Mouse (Mus musculus) neural tube, embryonic 14.5 days (tissue): ENCODE results near the gene Slc24a3. TPM values are rescaled to one million over a fixed set of nuclear protein-coding genes. Genes with fewer than 3 reads are reported as not detected.

Source experiments
- ATAC-seq: fragments of 200-750 bp; cut with Nextera tagmentation; 2 replicates; pipeline ENCODE4 v1.8.0; 2017; ENCODE audit warnings: low read depth, mild to moderate bottlenecking, moderate TSS enrichment, moderate library complexity
- H3K27ac ChIP-seq: fragments of 300-500 bp; sonication (generic); 2 replicates; pipeline ENCODE4 v1.5.1; 2014; ENCODE audit warnings: low read depth, mild to moderate bottlenecking, control low read depth, low read length, moderate library complexity, mixed read lengths
- H3K27me3 ChIP-seq: fragments of 300-500 bp; sonication (generic); 2 replicates; pipeline ENCODE4 v1.6.1; 2014; ENCODE audit warnings: low read length; ENCODE audit not compliant: control insufficient read depth, insufficient read depth
- H3K36me3 ChIP-seq: fragments of 300-500 bp; sonication (generic); 2 replicates; pipeline ENCODE4 v1.6.1; 2014; ENCODE audit warnings: low read length, mixed read lengths; ENCODE audit not compliant: control insufficient read depth, insufficient read depth
- H3K4me1 ChIP-seq: fragments of 300-500 bp; sonication (generic); 2 replicates; pipeline ENCODE4 v1.6.1; 2014; ENCODE audit warnings: low read length; ENCODE audit not compliant: control insufficient read depth, insufficient read depth
- H3K4me2 ChIP-seq: fragments of 300-500 bp; sonication (generic); 2 replicates; pipeline ENCODE4 v1.6.1; 2014; ENCODE audit warnings: mild to moderate bottlenecking, low read depth, low read length, control low read depth
- H3K4me3 ChIP-seq: fragments of 300-500 bp; sonication (generic); 2 replicates; pipeline ENCODE4 v1.5.1; 2014; ENCODE audit warnings: low read depth, low read length, control low read depth, mixed read lengths
- H3K9ac ChIP-seq: fragments of 300-500 bp; sonication (generic); replicated peaks from 2 replicates; pipeline ENCODE4 v1.6.1; 2014; ENCODE audit warnings: low read depth, mild to moderate bottlenecking, control low read depth, low read length, mixed read lengths
- H3K9me3 ChIP-seq: fragments of 300-500 bp; sonication (generic); 2 replicates; pipeline ENCODE4 v1.6.1; 2016; ENCODE audit warnings: low read length; ENCODE audit not compliant: control insufficient read depth
- WGBS: fragments of 180-500 bp; shearing (Covaris S2); extraction: QIAGEN DNeasy Blood & Tissue Kit; methylation state at CpG from one replicate; pipeline ENCODE4 v1.1.7; 2014; 5-methylcytosine and 5-hydroxymethylcytosine counted together
- polyA plus RNA-seq: library from polyadenylated mRNA; unstranded; fragments of >200 nt; fragmentation: Nextera tagmentation; extraction: Ambion mirVana; gene quantifications from 2 replicates; pipeline ENCODE4 v1.2.1, GENCODE M21; 2014

Gene Slc24a3
- polyA plus RNA-seq, 1 experiment from 2014 or later, result 31.2 TPM

DNA sequence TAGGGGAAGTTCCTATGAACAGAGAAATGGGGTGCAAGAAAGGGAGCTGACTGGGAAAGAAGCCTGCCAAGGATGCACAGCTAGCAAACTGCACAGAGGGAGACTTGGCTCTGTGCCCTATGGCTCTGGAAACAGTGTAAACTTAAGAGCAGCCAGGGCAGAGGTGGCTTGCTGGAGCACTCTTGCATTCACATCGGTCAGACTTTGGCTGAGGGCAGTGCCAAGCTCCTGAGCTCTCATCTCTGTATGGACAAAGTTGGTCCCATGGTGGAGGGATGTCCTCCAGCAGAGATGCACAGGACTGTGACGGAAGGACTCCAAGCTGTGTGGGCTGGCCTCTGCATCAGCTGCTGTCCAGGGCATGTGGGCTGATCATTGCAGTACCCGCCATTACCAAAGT lies 516.0 kb downstream of the Slc24a3 start:
- H3K27ac ChIP-seq, result no peak overlapping the region
- no peaks in the 10 kb centered on the region for H3K27me3 ChIP-seq
- H3K9ac ChIP-seq, result no peak overlapping the region
- no peak overlapping the region for H3K4me2 ChIP-seq
- H3K9me3 ChIP-seq, result no peaks in the 10 kb centered on the region
- H3K4me3 ChIP-seq, result no peak overlapping the region
- ATAC-seq, result peak; percentile 34; the same call in 1 of the 2 replicates
- no peaks in the 10 kb centered on the region for H3K36me3 ChIP-seq
- H3K4me1 ChIP-seq, result no peaks in the 10 kb centered on the region
- 61% methylated on average over 3 of the region's 3 CpGs for WGBS

DNA sequence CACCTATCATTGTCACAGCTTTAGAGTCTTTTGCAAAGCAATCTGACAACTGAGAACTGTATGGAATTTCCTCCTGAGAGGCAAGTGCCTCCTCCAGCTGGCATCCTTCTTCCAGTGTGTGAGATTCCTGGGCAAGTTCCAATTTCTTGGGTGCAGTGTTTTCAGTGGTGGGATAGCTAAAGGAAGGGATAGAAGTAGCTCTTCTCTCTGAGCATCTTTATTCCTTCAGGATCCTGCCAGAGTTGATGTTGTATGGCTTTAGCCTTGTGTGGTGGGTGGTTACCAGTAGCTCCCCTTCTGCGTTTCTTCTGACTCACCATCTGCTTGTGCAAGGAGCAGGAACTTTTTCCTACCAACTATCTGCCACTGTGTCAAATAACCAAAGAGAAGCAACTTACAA lies 516.6 kb downstream of the Slc24a3 start:
- no peak for ATAC-seq
- Histone ChIP-seq H3K9me3 (no peaks in the 10 kb centered on the region), H3K36me3 (no peaks in the 10 kb centered on the region), H3K4me3 (no peak overlapping the region), H3K4me2 (no peak overlapping the region), H3K27me3 (no peaks in the 10 kb centered on the region), H3K27ac (no peak overlapping the region), H3K4me1 (no peaks in the 10 kb centered on the region), H3K9ac (no peak overlapping the region)
- WGBS, result 96% methylated on average over 1 of the region's 1 CpGs

DNA sequence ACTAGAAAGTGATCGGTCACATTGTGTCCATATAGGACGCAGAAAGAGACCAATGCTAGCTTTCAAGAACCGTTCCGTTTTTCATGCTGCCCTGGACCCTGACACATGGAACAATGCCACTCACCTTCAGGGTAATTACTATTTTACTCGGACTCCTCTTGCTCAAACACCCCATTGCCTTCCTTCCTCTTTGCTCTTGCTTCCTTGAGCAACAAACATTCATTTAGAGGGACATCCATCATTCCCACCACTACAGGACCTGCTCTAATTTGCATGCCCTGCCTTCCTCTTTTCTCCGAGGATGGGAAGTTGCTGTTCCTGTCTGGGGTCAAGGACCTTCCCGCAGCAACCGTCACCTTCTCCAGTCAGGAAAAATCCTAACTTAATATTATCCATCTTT lies 517.3 kb downstream of the Slc24a3 start:
- ATAC-seq, result no peak
- Histone ChIP-seq H3K9me3 (no peaks in the 10 kb centered on the region), H3K9ac (no peak overlapping the region), H3K36me3 (no peaks in the 10 kb centered on the region), H3K4me3 (no peak overlapping the region), H3K4me2 (no peak overlapping the region), H3K27me3 (no peaks in the 10 kb centered on the region), H3K27ac (no peak overlapping the region), H3K4me1 (no peaks in the 10 kb centered on the region)
- 77% methylated on average over 8 of the region's 8 CpGs for WGBS

DNA sequence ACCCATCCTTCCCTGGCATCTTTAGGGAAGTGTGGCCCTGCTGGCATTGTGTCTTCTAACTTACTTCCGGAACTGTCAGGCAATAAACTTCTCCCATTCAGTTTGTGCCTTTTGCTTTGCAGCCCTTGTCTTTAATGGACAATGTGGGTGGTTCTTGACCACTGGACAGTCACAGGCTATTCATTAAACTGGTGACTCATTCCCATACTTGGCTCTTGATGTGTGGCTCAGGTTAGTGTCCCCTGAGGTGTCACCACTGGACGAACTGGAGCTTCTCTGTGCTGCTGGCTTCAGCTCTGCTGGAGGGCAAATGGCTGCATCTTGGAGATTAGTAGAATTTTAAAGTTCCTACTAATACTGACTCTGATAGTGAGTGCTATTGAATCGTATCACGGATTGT lies 518.5 kb downstream of the Slc24a3 start:
- Histone ChIP-seq H3K4me1 (no peaks in the 10 kb centered on the region), H3K9ac (no peak overlapping the region), H3K27me3 (no peaks in the 10 kb centered on the region), H3K4me2 (no peak overlapping the region), H3K27ac (no peak overlapping the region), H3K4me3 (no peak overlapping the region), H3K9me3 (no peaks in the 10 kb centered on the region), H3K36me3 (no peaks in the 10 kb centered on the region)
- WGBS, result 80% methylated on average over 4 of the region's 4 CpGs
- ATAC-seq, result no peak

DNA sequence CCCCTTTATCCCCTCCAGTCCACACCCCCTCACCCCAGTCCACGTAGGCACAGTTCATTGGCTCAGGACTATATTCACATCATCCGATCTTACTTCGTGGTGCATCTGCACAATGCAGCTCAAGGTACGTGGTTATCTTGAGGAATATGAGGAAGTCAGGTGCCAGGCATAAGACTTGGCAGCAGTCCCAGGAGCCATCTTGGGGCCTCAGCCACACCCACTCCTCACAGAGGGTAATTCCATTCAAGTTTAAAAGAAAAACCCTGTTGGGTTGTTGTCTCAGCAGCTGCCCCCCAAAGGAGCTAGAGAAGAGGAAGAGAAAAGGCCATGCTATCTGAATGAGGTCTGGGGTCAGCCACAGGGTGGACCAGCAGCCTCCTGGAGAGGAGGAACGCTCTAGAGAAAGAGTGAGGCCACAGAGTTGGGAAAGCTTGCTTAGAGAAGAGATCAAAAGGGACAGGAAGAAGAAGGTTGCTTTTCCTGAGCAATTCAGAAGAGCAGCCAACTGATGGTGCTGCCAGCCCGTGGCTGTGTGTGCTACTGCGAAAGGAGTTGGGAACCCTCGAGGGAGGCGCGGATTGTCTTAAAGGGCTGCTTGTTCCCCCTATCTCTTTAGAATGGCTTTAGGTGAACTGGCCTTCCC lies 523.9 kb downstream of the Slc24a3 start:
- H3K4me1 ChIP-seq, result no peaks in the 10 kb centered on the region
- no peaks in the 10 kb centered on the region for H3K9me3 ChIP-seq
- no peak overlapping the region for H3K9ac ChIP-seq
- H3K27ac ChIP-seq, result no peak overlapping the region
- no peaks in the 10 kb centered on the region for H3K36me3 ChIP-seq
- WGBS, result 85% methylated on average over 10 of the region's 10 CpGs
- no peak for ATAC-seq
- H3K27me3 ChIP-seq, result no peaks in the 10 kb centered on the region
- H3K4me3 ChIP-seq, result no peak overlapping the region
- no peak overlapping the region for H3K4me2 ChIP-seq
